Mouse (Mus musculus) embryonic facial prominence, embryonic 14.5 days (tissue): ENCODE data around the gene Tmed1. TPM values are rescaled to one million over a fixed set of nuclear protein-coding genes. Genes with fewer than 3 reads are reported as not detected.

Source experiments
- ATAC-seq: fragments of 200-750 bp; cut with Nextera tagmentation; 2 replicates; pipeline ENCODE4 v1.8.0; 2017; ENCODE audit warnings: low read depth, moderate number of reproducible peaks, moderate TSS enrichment
- DNase-seq: peaks from one replicate; pipeline ENCODE4 v3.0.0-alpha.2; 2015; ENCODE audit warnings: low spot score
- H3K27ac ChIP-seq: fragments of 300-500 bp; sonication (generic); replicated peaks from 2 replicates; pipeline ENCODE4 v1.5.1; 2014; ENCODE audit warnings: low read depth, mild to moderate bottlenecking, low read length, moderate library complexity
- H3K27me3 ChIP-seq: fragments of 300-500 bp; sonication (generic); replicated peaks from 2 replicates; pipeline ENCODE4 v1.6.1; 2014; ENCODE audit warnings: low read length; ENCODE audit not compliant: control insufficient read depth, insufficient read depth
- H3K36me3 ChIP-seq: fragments of 300-500 bp; sonication (generic); 2 replicates; pipeline ENCODE4 v1.6.1; 2014; ENCODE audit warnings: low read length, mixed read lengths; ENCODE audit not compliant: control insufficient read depth, insufficient read depth
- H3K4me1 ChIP-seq: fragments of 300-500 bp; sonication (generic); 2 replicates; pipeline ENCODE4 v1.6.1; 2014; ENCODE audit warnings: antibody characterized with exemption, low read length; ENCODE audit not compliant: control insufficient read depth, insufficient read depth
- H3K4me2 ChIP-seq: fragments of 300-500 bp; sonication (generic); 2 replicates; pipeline ENCODE4 v1.6.1; 2014; ENCODE audit warnings: low read depth, mild to moderate bottlenecking, low read length, moderate library complexity, mixed read lengths
- H3K4me3 ChIP-seq: fragments of 300-500 bp; sonication (generic); 2 replicates; pipeline ENCODE4 v1.5.1; 2014; ENCODE audit warnings: low read depth, mild to moderate bottlenecking, low read length
- H3K9ac ChIP-seq: fragments of 300-500 bp; sonication (generic); 2 replicates; pipeline ENCODE4 v1.6.1; 2014; ENCODE audit warnings: low read depth, mild to moderate bottlenecking, low read length, moderate library complexity, mixed read lengths
- H3K9me3 ChIP-seq: fragments of 300-500 bp; sonication (generic); 2 replicates; pipeline ENCODE4 v1.6.1; 2016; ENCODE audit warnings: low read length; ENCODE audit not compliant: control insufficient read depth
- WGBS: fragments of 180-500 bp; shearing (Covaris S2); extraction: QIAGEN DNeasy Blood & Tissue Kit; methylation state at CpG from one replicate; pipeline ENCODE4 v1.1.7; 2014; 5-methylcytosine and 5-hydroxymethylcytosine counted together
- polyA plus RNA-seq: library from polyadenylated mRNA; unstranded; fragments of >200 nt; fragmentation: Nextera tagmentation; extraction: Ambion mirVana; gene quantifications from 2 replicates; pipeline ENCODE4 v1.2.1, GENCODE M21; 2014

Gene Tmed1
- polyA plus RNA-seq, result 103 and 115 TPM in 2 replicates

DNA sequence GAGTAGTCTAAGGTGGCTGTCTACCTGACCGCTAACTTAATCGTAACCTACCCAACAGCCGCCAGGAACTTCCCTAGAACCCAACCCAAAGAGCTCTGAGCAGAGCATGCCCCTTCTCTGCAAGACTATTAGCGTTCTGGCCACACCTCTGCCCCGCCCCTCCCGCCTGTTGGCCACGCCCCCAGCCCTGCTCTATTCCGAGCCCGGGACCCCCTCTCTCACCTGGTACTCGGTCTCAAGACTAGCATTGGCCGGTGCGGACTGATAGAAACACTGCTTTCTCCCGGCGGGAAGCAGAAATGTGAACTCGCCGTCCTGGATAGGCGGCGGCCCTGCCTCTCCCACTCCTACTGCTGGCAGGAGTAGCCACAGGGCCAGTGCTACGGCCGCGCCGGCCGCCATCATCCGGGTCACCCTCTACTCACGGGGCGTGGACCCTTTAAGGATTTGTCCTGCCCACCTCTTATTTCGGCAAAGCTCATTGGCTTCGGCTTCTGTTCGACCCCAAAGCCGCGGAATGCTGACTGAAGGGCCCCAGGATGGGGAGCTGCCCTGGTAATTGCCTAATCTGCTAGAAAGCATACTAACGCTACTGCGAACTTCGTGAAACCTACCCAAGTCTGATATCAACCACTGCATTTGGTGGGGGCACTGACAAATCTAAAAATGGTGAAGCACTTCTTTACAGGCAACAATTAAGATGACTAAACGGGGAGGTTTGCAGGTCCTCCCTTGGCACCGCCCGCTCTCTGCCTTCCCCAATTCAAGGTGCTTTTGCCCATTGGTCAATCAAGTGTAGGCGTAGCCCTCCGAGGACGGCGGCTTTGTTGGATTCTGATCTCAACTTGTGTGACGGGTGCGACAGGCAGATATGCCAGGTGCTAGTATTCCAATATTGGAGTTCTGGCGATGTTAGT lies at the start of gene Tmed1:
TSS of gene Tmed1 (minus strand) at position 481 of the 917 bp plus-strand sequence.
- Histone ChIP-seq H3K9me3 (no peaks in the 10 kb centered on the region), H3K36me3 (peaks cover 42% of the 10 kb centered on the region), H3K9ac (peak within 1 kb of the TSS; percentile 75), H3K4me1 (peaks cover 8% of the 10 kb centered on the region), H3K4me2 (peak within 1 kb of the TSS; percentile 83), H3K4me3 (peak within 1 kb of the TSS; percentile 69), H3K27ac (peak within 1 kb of the TSS; percentile 92), H3K27me3 (no peaks in the 10 kb centered on the region)
- peak; percentile 99 for DNase-seq
- WGBS, result under 1% methylated on average over 41 of the region's 44 CpGs
- ATAC-seq, result peak; percentile 97

DNA sequence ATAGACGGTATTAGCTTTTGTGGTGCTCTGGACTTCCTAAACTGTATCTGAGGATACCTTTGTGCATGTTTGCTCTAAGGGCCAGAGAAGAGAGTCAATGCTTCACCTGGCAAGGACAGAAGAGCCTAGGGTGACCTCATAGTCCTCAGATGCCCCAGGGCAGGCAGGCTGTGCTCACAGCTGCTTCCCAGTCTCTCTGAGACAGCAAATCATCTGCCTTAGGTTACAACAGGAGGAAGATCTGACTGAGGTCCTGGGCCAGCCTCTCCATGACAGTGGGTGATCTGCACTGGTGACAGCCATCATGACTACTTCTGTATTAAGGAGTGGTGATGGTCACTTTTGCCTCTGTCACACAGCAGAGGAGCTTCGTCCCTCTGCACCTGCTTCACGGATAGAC lies 49.1 kb upstream of the Tmed1 start:
- Histone ChIP-seq H3K36me3 (peaks cover 30% of the 10 kb centered on the region), H3K4me2 (no peak overlapping the region), H3K9ac (no peak overlapping the region), H3K9me3 (no peaks in the 10 kb centered on the region), H3K27me3 (no peaks in the 10 kb centered on the region), H3K4me1 (no peaks in the 10 kb centered on the region), H3K4me3 (no peak overlapping the region), H3K27ac (no peak overlapping the region)
- WGBS, result 97% methylated on average over 3 of the region's 3 CpGs
- ATAC-seq (no peak), DNase-seq (no peak)

GRCm38 (mm10) chr9:21558366-21558765 lies 48.3 kb upstream of the Tmed1 start:
- no peak for ATAC-seq
- 86% methylated on average over 4 of the region's 4 CpGs for WGBS
- H3K9me3 ChIP-seq, result no peaks in the 10 kb centered on the region
- H3K4me3 ChIP-seq, result no peak overlapping the region
- H3K27ac ChIP-seq, result no peak overlapping the region
- no peak overlapping the region for H3K4me2 ChIP-seq
- H3K9ac ChIP-seq, result no peak overlapping the region
- H3K36me3 ChIP-seq, result peaks cover 35% of the 10 kb centered on the region
- no peaks in the 10 kb centered on the region for H3K4me1 ChIP-seq
- no peaks in the 10 kb centered on the region for H3K27me3 ChIP-seq
- DNase-seq, result no peak

DNA sequence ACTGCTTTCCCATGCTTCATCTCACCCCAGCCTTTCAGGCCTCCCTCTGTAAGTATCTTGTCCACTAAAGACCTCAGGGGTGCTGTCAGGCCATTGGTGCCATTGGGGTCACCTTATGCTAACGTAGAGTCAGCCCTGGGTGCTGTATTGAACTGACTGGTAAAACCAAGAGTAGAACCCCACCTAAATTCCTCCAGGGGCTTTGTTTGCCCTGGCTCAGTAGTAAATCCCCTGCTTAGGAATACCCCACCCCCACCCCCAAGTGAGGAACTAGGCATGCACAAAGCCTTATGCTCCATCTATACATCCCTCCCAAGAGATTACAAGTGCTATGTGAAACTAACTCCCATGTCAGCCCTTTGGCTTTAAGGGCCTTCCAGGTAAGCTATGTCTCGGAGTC lies 47.5 kb upstream of the Tmed1 start:
- DNase-seq (no peak), ATAC-seq (no peak)
- H3K36me3 ChIP-seq, result peaks cover 34% of the 10 kb centered on the region

GRCm38 (mm10) chr9:21556996-21557395 lies 46.9 kb upstream of the Tmed1 start:
- Histone ChIP-seq H3K4me3 (no peak overlapping the region), H3K9me3 (no peaks in the 10 kb centered on the region), H3K27me3 (no peaks in the 10 kb centered on the region), H3K36me3 (peaks cover 30% of the 10 kb centered on the region), H3K4me2 (no peak overlapping the region), H3K27ac (no peak overlapping the region), H3K4me1 (no peaks in the 10 kb centered on the region), H3K9ac (no peak overlapping the region)
- ATAC-seq (no peak), DNase-seq (no peak)
- WGBS, result 95% methylated on average over 2 of the region's 2 CpGs

More for the DNA sequence above, 47.5 kb upstream of the Tmed1 start:
- Histone ChIP-seq H3K27ac (no peak overlapping the region), H3K27me3 (no peaks in the 10 kb centered on the region), H3K4me2 (no peak overlapping the region), H3K4me1 (no peaks in the 10 kb centered on the region), H3K9ac (no peak overlapping the region), H3K4me3 (no peak overlapping the region), H3K9me3 (no peaks in the 10 kb centered on the region)
- 80% methylated on average over 2 of the region's 2 CpGs for WGBS

DNA sequence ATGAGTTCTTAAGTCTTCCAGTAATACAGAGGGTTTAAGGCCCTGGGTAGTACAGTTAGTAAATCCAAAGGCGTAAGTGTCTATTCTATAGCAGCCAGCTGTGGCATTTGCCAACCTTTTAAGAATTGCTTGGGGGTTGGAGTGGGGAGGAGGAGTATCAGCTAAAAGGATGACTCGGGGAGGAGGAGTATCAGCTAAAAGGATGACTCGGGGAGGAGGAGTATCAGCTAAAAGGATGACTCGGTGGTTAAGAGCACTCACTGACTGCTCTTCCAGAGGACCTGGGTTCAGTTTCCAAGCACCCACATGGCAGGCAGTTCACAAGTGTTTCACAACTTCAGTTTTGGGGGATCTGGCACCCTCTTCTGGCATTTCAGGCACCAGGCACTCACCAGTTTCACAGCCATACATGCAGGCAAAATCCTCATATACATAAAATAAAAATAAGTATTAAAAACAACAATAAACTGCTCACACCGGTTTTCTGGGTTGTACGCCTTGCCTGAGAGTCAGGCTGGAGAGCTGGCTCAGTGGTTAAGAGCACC lies 45.2 kb upstream of the Tmed1 start:
- Histone ChIP-seq H3K27ac (no peak overlapping the region), H3K36me3 (peaks cover 31% of the 10 kb centered on the region)
- 88% methylated on average over 6 of the region's 6 CpGs for WGBS

GRCm38 (mm10) chr9:21553607-21554273 lies 43.7 kb upstream of the Tmed1 start:
- Histone ChIP-seq H3K4me1 (peaks cover 4% of the 10 kb centered on the region), H3K9me3 (no peaks in the 10 kb centered on the region), H3K4me2 (no peak overlapping the region), H3K4me3 (no peak overlapping the region), H3K9ac (no peak overlapping the region), H3K27ac (no peak overlapping the region), H3K27me3 (no peaks in the 10 kb centered on the region), H3K36me3 (peaks cover 32% of the 10 kb centered on the region)
- ATAC-seq, result no peak
- DNase-seq, result no peak
- WGBS, result 86% methylated on average over 6 of the region's 6 CpGs

More for the DNA sequence above, 45.2 kb upstream of the Tmed1 start:
- ATAC-seq (no peak), DNase-seq (no peak)
- Histone ChIP-seq H3K9me3 (no peaks in the 10 kb centered on the region), H3K4me1 (no peaks in the 10 kb centered on the region), H3K4me2 (no peak overlapping the region), H3K9ac (no peak overlapping the region), H3K27me3 (no peaks in the 10 kb centered on the region), H3K4me3 (no peak overlapping the region)

GRCm38 (mm10) chr9:21551049-21551448 lies 41.0 kb upstream of the Tmed1 start:
- Histone ChIP-seq H3K9me3 (no peaks in the 10 kb centered on the region), H3K9ac (no peak overlapping the region), H3K4me1 (peaks cover 9% of the 10 kb centered on the region), H3K4me3 (no peak overlapping the region), H3K4me2 (no peak overlapping the region), H3K27ac (no peak overlapping the region), H3K36me3 (peaks cover 23% of the 10 kb centered on the region), H3K27me3 (no peaks in the 10 kb centered on the region)
- ATAC-seq (no peak), DNase-seq (no peak)
- WGBS, result 92% methylated on average over 2 of the region's 2 CpGs
